Mouse (Mus musculus): ENCODE results near the gene Slc43a1.

The Slc43a1 gene

GRCm38 (mm10) chr2:84811880-84812279, 26.8 kb upstream of the Slc43a1 start:
- Histone ChIP-seq H3K27me3 (ENCODE audit: control insufficient read depth, insufficient read depth, low read length, poor library complexity, severe bottlenecking) (no peaks in the 10 kb centered on the region), H3K36me3 (ENCODE audit: control insufficient read depth, insufficient read depth, low read length, poor library complexity, severe bottlenecking) (no peaks in the 10 kb centered on the region; the same call in 1 of the 2 replicates)
- no peak for DNase-seq (ENCODE audit: low read depth, low spot score)

GRCm38 (mm10) chr2:84812676-84813075, 26.0 kb upstream of the Slc43a1 start:
- Histone ChIP-seq H3K27me3 (ENCODE audit: control insufficient read depth, insufficient read depth, low read length, poor library complexity, severe bottlenecking) (no peaks in the 10 kb centered on the region), H3K36me3 (ENCODE audit: control insufficient read depth, insufficient read depth, low read length, poor library complexity, severe bottlenecking) (no peaks in the 10 kb centered on the region)
- DNase-seq (ENCODE audit: low read depth, low spot score), result no peak

DNA sequence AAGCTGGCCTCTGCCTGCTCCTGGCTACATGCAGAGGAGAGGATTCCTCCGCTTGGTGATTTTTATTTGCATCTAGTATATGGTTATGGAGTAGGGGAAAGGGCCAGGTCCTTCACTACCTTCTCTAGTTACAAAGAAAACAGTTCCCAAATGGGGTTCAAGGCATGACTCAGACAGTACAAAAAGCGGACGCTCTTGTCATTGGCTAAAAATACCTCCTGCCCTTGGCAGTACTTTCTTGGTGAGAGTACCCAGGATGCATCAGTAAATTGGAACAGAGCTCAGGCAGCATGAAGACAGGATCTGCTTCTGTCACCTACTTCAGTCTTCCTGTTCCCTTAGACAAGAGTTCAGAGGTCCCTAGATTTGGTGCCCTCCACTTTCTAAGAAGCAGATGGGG, 18.8 kb upstream of the Slc43a1 start:
- no peaks in the 10 kb centered on the region for H3K27me3 ChIP-seq (ENCODE audit: control insufficient read depth, insufficient read depth, low read length, poor library complexity, severe bottlenecking)
- DNase-seq (ENCODE audit: low read depth, low spot score), result no peak
- no peaks in the 10 kb centered on the region for H3K36me3 ChIP-seq (ENCODE audit: control insufficient read depth, insufficient read depth, low read length, poor library complexity, severe bottlenecking)

DNA sequence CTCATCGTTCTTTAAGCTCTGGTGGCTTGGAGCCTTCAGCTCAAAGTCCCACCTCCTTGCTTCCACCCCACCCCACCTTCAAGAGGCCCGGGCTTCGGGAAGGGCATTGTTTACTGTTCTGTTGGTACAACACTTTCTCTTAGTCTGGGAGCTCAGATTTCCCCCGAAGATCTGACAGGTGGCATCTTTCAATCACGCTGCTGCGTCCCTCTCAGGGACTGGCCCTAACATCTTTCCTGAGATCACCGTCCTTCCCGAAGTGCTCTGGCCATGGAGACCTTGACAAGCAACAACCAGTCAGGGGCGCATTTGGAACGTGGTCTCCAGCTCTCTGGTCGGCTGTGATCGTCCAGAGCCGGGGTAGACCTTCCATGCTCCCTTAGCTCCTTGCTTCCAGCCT, 16.1 kb upstream of the Slc43a1 start, which contains the start of gene Smtnl1:
Smtnl1 (minus strand) TSS at position 101 of the 400 bp plus-strand sequence.
- DNase-seq (ENCODE audit: low read depth, low spot score), result no peak
- no peaks in the 10 kb centered on the region for H3K27me3 ChIP-seq (ENCODE audit: control insufficient read depth, insufficient read depth, low read length, poor library complexity, severe bottlenecking)
- no peaks in the 10 kb centered on the region for H3K36me3 ChIP-seq (ENCODE audit: control insufficient read depth, insufficient read depth, low read length, poor library complexity, severe bottlenecking)

DNA sequence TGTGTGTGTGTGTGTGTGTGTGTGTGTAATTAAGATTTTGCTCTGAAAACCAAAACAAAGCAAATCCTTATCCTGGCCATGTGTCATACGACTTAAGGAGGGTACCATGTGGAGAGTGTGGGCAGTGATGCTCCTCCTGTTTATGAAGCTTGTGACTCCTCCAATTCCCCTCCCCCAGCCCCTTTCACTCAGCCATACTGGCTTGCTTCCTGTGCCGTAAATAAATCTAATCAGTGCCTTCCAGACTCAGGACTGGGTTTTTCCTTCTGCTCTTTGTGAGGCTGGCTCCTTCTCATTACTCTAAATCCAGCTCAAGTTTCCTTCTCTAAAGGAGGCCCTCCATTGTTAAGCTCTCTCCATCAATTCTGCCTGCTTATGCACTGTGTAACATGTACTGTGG, 15.4 kb upstream of the Slc43a1 start:
- H3K36me3 ChIP-seq (ENCODE audit: control insufficient read depth, insufficient read depth, low read length, poor library complexity, severe bottlenecking), result no peaks in the 10 kb centered on the region
- no peaks in the 10 kb centered on the region for H3K27me3 ChIP-seq (ENCODE audit: control insufficient read depth, insufficient read depth, low read length, poor library complexity, severe bottlenecking)
- DNase-seq (ENCODE audit: low read depth, low spot score), result no peak

DNA sequence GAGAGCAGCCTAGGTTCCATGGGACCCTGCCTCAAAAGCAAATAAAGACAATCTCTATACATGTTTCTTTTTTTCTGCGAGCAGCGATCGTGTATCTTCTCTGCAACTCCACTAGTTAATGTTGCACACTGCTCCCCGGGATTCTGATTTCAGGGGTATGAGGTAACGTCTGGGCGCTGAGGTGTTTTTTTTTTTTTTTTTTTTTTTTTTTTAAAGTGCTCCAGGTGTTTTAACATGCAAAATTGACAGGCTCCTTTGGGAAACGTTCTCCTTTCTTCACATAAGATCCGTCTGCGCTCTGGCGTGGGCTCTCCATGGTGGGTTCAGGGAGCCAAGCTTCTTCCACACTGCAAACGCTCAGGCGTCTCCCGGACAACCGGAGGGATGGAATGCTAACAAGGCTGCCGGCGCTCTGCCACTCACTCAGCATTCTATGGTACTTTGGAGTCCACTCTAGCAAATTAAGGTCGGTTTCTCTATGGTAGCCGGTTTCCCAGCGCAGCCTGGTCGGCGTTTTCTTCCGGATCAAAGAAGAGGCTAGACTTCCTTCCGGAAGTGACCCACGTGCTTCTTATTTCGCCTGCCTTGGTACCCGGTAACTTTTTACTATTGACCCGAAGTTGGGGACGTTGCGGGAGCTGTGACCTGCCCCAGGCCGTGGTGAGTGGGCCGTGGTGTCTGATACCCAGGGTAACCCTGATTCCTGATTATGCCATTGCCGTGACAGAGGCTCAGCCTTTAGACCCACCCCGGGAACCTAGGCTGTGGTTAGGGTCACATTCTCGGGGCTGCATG, 12.0 kb upstream of the Slc43a1 start, which contains the start of gene Timm10:
Timm10 (plus strand) TSS at position 510 of the 795 bp plus-strand sequence.
- Histone ChIP-seq H3K36me3 (ENCODE audit: control insufficient read depth, insufficient read depth, low read length, poor library complexity, severe bottlenecking) (peaks cover 3% of the 10 kb centered on the region; the same call in 1 of the 2 replicates), H3K27me3 (ENCODE audit: control insufficient read depth, insufficient read depth, low read length, poor library complexity, severe bottlenecking) (no peaks in the 10 kb centered on the region)
- DNase-seq (ENCODE audit: low read depth, low spot score), result peak; percentile 90

DNA sequence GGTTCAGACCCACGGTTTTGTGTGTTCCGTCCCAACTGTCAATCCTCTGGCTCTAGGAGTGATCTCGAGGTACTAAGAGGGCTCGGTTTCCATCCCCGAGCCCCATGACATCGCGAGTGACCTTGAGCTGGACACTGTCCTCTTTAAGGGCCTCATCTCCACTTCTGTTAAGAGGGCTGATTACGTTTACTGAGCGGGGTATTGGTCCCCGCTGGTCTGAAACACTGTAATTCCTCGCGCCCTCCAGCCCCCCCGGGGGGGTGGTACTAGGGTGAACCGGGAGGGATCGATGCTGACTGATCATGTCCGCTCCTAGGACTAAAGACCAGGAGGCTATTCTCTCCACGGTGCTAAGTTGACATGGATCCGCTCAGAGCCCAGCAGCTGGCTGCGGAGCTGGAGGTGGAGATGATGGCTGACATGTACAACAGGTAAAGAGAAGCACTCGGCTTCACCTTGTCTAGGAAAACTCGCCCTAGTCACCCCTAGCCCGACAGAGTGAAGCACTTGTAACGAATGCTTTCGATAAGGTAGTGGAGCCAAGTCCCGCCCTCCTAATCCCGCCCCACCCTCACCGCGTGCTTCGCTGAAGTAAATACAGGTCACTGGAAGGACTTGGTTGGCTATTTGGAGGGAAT, 11.2 kb upstream of the Slc43a1 start:
- H3K27me3 ChIP-seq (ENCODE audit: control insufficient read depth, insufficient read depth, low read length, poor library complexity, severe bottlenecking), result no peaks in the 10 kb centered on the region
- peaks cover 3% of the 10 kb centered on the region; the same call in 1 of the 2 replicates for H3K36me3 ChIP-seq (ENCODE audit: control insufficient read depth, insufficient read depth, low read length, poor library complexity, severe bottlenecking)
- DNase-seq (ENCODE audit: low read depth, low spot score), result peak; percentile 30

GRCm38 (mm10) chr2:84831666-84832391, 6.8 kb upstream of the Slc43a1 start:
- Histone ChIP-seq H3K27me3 (ENCODE audit: control insufficient read depth, insufficient read depth, low read length, poor library complexity, severe bottlenecking) (no peaks in the 10 kb centered on the region), H3K36me3 (ENCODE audit: control insufficient read depth, insufficient read depth, low read length, poor library complexity, severe bottlenecking) (peaks cover 3% of the 10 kb centered on the region; the same call in 1 of the 2 replicates)
- peak; percentile 92 for DNase-seq (ENCODE audit: low read depth, low spot score)

DNA sequence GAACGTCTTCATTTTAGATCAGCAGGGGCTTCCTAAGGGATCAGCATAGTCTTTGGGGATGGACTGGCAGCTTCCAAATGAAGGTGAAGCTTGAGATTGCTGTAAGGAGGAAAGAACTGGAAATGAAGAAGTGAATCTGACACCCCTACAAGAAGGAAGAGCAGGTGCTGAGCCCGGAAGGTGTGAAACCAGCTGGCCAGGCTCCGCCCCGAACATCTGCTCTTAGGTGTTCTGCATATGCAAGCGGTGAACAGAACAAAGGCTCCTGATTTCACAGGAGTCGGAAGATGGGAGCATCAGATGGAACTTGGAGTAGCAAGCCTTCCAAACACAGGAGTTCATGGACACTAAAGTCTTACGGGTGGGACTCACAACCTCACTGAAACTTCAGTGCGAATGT, 1.5 kb upstream of the Slc43a1 start:
- DNase-seq (ENCODE audit: low read depth, low spot score), result peak; percentile 74
- Histone ChIP-seq H3K36me3 (ENCODE audit: control insufficient read depth, insufficient read depth, low read length, poor library complexity, severe bottlenecking) (no peaks in the 10 kb centered on the region), H3K27me3 (ENCODE audit: control insufficient read depth, insufficient read depth, low read length, poor library complexity, severe bottlenecking) (no peaks in the 10 kb centered on the region)

- Histone ChIP-seq H3K36me3 (ENCODE audit: control insufficient read depth, insufficient read depth, low read length, poor library complexity, severe bottlenecking) (no peaks in the 10 kb centered on the region), H3K27me3 (ENCODE audit: control insufficient read depth, insufficient read depth, low read length, poor library complexity, severe bottlenecking) (no peaks in the 10 kb centered on the region)
- DNase-seq (ENCODE audit: low read depth, low spot score), result no peak
Measured at GRCm38 (mm10) chr2:84837817-84838592, 645 bp upstream of the Slc43a1 start.

- DNase-seq (ENCODE audit: low read depth, low spot score), result peak; percentile 24
- Histone ChIP-seq H3K27me3 (ENCODE audit: control insufficient read depth, insufficient read depth, low read length, poor library complexity, severe bottlenecking) (no peaks in the 10 kb centered on the region), H3K36me3 (ENCODE audit: control insufficient read depth, insufficient read depth, low read length, poor library complexity, severe bottlenecking) (no peaks in the 10 kb centered on the region)
Measured at GRCm38 (mm10) chr2:84838993-84839980, 637 bp downstream of the Slc43a1 start.

DNA sequence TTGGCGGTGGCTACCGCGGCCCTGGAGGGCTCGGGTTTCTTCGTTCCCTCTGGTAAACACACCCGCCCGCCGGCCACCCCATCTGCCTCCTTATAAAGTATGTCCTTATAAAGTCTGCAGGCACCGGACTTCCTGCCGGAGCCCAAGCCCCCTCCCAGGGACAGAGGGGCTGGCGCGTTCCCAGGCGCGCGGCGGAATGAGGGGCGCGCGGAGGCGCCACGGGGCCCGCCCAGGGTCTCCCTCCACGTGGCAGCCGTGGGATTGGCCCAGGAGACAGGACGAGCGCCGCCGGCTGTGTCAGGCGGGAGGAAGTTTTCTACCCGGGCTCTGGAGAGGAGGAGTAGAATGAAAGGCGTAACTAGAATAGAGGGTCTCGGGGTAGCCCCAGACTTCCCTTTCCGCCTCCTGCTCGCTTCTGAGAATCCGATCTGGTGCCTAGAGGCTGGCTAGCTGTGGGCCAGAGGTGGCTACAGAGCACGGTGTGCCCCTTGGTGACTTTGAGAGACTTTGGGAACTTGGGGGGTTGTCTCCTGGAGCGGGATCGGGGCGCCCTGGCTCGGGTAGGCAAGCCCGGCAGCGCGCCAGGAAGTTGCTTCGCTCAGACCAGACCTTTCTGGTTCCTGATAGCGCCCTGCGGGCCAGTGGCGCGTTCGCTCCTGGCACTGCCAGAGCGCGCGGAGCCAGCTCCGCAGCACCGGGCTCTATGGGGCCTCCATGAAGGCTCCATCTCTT, 1.5 kb downstream of the Slc43a1 start:
- DNase-seq (ENCODE audit: low read depth, low spot score), result peak; percentile 58
- Histone ChIP-seq H3K36me3 (ENCODE audit: control insufficient read depth, insufficient read depth, low read length, poor library complexity, severe bottlenecking) (no peaks in the 10 kb centered on the region), H3K27me3 (ENCODE audit: control insufficient read depth, insufficient read depth, low read length, poor library complexity, severe bottlenecking) (no peaks in the 10 kb centered on the region)

Measured in splenic B cell, adult 2 months (primary cell).